Mouse (Mus musculus): Measurements from ENCODE around the gene Dis3l2. TPM values are rescaled to one million over a fixed set of nuclear protein-coding genes. Genes with fewer than 3 reads are reported as not detected.
A peak's percentile ranks its signal among the peaks of the same experiment; 100 is the strongest.

Gene Dis3l2
- polyA plus RNA-seq, 1 experiment from 2014 or later, result 13.5 TPM

DNA sequence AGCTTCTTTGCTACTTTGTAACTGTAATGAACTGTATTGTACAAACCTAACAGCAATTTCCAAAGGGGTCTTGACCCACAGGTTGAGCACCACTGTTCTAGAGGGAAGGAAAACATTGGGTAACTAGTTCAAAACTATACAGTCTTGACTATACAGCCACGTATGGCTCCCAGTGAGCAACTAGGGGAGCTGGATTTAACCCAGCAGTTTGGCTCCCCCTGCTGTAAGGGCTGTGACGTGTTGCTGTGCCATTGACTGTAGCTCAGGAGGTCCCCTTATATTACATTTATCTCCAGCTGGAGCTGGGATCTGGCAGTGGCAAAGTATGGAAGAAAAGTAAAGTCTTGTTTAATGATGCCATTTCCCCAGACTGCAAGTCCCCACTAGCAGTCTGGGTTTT is 4.9 kb upstream of the Dis3l2 start:
- no peak overlapping the region for H3K4me2 ChIP-seq (replicated peaks; ENCODE audit: low read depth, low read length)
- no peaks in the 10 kb centered on the region for H3K27me3 ChIP-seq (replicated peaks; ENCODE audit: insufficient read depth, low read length)
- H3K9me3 ChIP-seq (ENCODE audit: low read length), result no peaks in the 10 kb centered on the region
- no peaks in the 10 kb centered on the region for H3K36me3 ChIP-seq (ENCODE audit: insufficient read depth, low read length)
- no peak for ATAC-seq
- H3K9ac ChIP-seq (replicated peaks; ENCODE audit: low read depth), result no peak overlapping the region
- H3K4me1 ChIP-seq (ENCODE audit: insufficient read depth, low read depth, low read length), result no peaks in the 10 kb centered on the region
- no peak overlapping the region for H3K4me3 ChIP-seq (ENCODE audit: low read depth, low read length)
- no peak for TF ChIP-seq EP300 (IDR thresholded peaks at IDR 0.05)
- 0 out of 2 replicates have a peak, but pooled peaks have one; percentile 19 for TF ChIP-seq CTCF (IDR thresholded peaks at IDR 0.05)
- H3K27ac ChIP-seq (ENCODE audit: low read length), result no peak overlapping the region
- WGBS, result 35% methylated on average over 2 of the region's 2 CpGs
- no peak for DNase-seq (ENCODE audit: low spot score)

DNA sequence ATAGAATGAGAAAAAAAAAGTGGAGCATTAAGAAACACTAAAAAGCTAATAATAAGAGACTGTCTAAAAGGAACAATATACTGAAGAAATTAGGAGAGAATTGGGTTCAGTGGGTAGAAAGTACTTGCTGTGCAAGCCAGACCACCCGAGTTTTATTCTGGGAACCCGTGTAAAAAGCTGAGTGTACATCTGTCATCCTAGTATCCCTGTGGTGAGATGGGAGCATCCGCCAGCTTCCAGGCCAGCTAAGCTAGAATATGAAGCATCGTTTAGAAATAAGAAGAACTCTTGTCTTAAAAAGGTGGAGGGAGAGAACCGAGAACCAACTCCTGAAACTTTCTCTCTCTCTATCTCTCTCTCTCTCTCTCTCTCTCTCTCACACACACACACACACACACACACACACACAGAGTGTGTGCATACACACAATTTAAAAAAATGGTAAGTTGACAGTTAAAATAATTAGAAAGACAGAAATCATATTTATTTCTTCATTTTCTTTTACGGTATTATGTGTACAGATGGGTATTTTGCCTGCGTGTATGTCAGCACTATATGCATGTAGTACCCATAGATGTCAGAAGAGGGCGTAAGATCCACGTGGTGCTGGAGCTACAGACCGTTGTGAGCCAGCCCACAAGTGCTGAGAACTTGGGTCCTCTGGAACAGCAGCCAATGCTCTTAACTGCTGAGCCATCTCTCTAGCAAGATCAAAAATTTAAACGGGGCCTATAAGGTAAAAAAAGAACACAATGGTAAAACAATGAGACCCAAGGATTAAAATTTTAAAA is 4.1 kb upstream of the Dis3l2 start:
- Histone ChIP-seq H3K36me3 (ENCODE audit: insufficient read depth, low read length) (no peaks in the 10 kb centered on the region), H3K4me1 (ENCODE audit: insufficient read depth, low read depth, low read length) (peaks cover 4% of the 10 kb centered on the region; the same call in 1 of the 2 replicates), H3K27ac (ENCODE audit: low read length) (no peak overlapping the region), H3K4me3 (ENCODE audit: low read depth, low read length) (no peak overlapping the region), H3K9me3 (ENCODE audit: low read length) (no peaks in the 10 kb centered on the region), H3K27me3 (replicated peaks; ENCODE audit: insufficient read depth, low read length) (no peaks in the 10 kb centered on the region), H3K4me2 (replicated peaks; ENCODE audit: low read depth, low read length) (no peak overlapping the region), H3K9ac (replicated peaks; ENCODE audit: low read depth) (no peak overlapping the region)
- no peak for TF ChIP-seq EP300 (IDR thresholded peaks at IDR 0.05)
- peak; percentile 27 for TF ChIP-seq CTCF (IDR thresholded peaks at IDR 0.05)
- no peak for ATAC-seq
- 67% methylated on average over 11 of the region's 11 CpGs for WGBS
- no peak for DNase-seq (ENCODE audit: low spot score)

- Histone ChIP-seq H3K27me3 (replicated peaks; ENCODE audit: insufficient read depth, low read length) (no peaks in the 10 kb centered on the region), H3K9me3 (ENCODE audit: low read length) (no peaks in the 10 kb centered on the region), H3K9ac (replicated peaks; ENCODE audit: low read depth) (no peak overlapping the region), H3K4me1 (ENCODE audit: insufficient read depth, low read depth, low read length) (peaks cover 4% of the 10 kb centered on the region; the same call in 1 of the 2 replicates), H3K4me2 (replicated peaks; ENCODE audit: low read depth, low read length) (no peak overlapping the region), H3K36me3 (ENCODE audit: insufficient read depth, low read length) (no peaks in the 10 kb centered on the region), H3K27ac (ENCODE audit: low read length) (no peak overlapping the region), H3K4me3 (ENCODE audit: low read depth, low read length) (no peak overlapping the region)
- no peak for TF ChIP-seq EP300 (IDR thresholded peaks at IDR 0.05)
- no peak for TF ChIP-seq CTCF (IDR thresholded peaks at IDR 0.05)
- DNase-seq (ENCODE audit: low spot score) (no peak), ATAC-seq (no peak)
- WGBS, result 49% methylated on average over 7 of the region's 7 CpGs
Observed at GRCm38 (mm10) chr1:86700367-86700766, 3.2 kb upstream of the Dis3l2 start.

DNA sequence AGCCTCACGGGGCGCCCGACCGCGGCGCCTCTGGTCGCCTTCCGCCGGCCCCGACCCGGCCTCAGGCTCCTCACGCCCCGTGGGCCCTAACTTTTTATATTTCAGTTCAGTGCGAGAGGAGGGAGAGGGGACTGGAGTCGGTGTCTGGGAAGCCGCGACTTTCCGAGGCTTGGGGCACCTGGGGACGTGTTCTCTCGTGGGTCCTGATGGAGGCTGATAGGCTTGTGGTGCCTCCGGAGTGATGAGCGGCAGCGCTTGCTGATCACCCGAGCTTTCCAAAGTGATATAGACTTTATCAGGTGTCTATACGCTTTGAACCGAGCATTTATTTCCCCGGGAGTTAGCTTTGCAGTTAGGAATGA is 338 bp downstream of the Dis3l2 start:
- Histone ChIP-seq H3K4me3 (ENCODE audit: low read depth, low read length) (peak overlapping the region; percentile 92), H3K9ac (replicated peaks; ENCODE audit: low read depth) (peak overlapping the region; percentile 92), H3K4me2 (replicated peaks; ENCODE audit: low read depth, low read length) (peak overlapping the region; percentile 69), H3K27ac (ENCODE audit: low read length) (peak overlapping the region; percentile 92), H3K36me3 (ENCODE audit: insufficient read depth, low read length) (no peaks in the 10 kb centered on the region), H3K27me3 (replicated peaks; ENCODE audit: insufficient read depth, low read length) (no peaks in the 10 kb centered on the region), H3K4me1 (ENCODE audit: insufficient read depth, low read depth, low read length) (peaks cover 4% of the 10 kb centered on the region; the same call in 1 of the 2 replicates), H3K9me3 (ENCODE audit: low read length) (no peaks in the 10 kb centered on the region)
- ATAC-seq, result no peak
- WGBS, result under 1% methylated on average over 27 of the region's 27 CpGs
- no peak for DNase-seq (ENCODE audit: low spot score)
- TF ChIP-seq EP300 (IDR thresholded peaks at IDR 0.05), result no peak
- no peak for TF ChIP-seq CTCF (IDR thresholded peaks at IDR 0.05)

DNA sequence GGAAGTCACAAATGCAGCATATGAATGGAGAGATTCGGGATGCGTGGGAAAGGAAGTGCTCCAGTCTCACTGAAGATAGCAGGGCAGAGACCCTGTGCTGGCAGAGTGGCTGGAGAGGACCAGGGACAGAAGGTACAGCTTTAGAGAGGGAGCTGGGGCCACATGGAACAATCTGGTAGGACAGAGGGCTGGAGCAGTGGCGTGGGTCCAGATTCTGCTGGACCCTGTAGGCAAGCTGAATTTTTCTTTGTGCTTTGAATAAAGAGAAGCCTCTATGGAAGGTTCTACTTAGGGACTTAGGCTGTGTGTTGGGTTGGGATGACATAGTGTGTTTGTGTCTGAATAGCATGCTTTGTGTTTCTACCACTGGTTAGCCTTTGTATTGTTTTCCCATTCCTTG is 1.9 kb downstream of the Dis3l2 start:
- H3K9ac ChIP-seq (replicated peaks; ENCODE audit: low read depth), result no peak overlapping the region
- no peak overlapping the region for H3K4me2 ChIP-seq (replicated peaks; ENCODE audit: low read depth, low read length)
- no peaks in the 10 kb centered on the region for H3K9me3 ChIP-seq (ENCODE audit: low read length)
- DNase-seq (ENCODE audit: low spot score) (no peak), ATAC-seq (no peak)
- H3K27ac ChIP-seq (ENCODE audit: low read length), result no peak overlapping the region
- 76% methylated on average over 3 of the region's 3 CpGs for WGBS
- TF ChIP-seq CTCF (IDR thresholded peaks at IDR 0.05) (no peak), EP300 (IDR thresholded peaks at IDR 0.05) (no peak)
- no peak overlapping the region for H3K4me3 ChIP-seq (ENCODE audit: low read depth, low read length)
- H3K27me3 ChIP-seq (replicated peaks; ENCODE audit: insufficient read depth, low read length), result no peaks in the 10 kb centered on the region
- peaks cover 4% of the 10 kb centered on the region; the same call in 1 of the 2 replicates for H3K4me1 ChIP-seq (ENCODE audit: insufficient read depth, low read depth, low read length)
- H3K36me3 ChIP-seq (ENCODE audit: insufficient read depth, low read length), result no peaks in the 10 kb centered on the region

GRCm38 (mm10) chr1:86709546-86709945 is 5.9 kb downstream of the Dis3l2 start:
- H3K4me3 ChIP-seq (ENCODE audit: low read depth, low read length), result no peak overlapping the region
- no peak overlapping the region for H3K9ac ChIP-seq (replicated peaks; ENCODE audit: low read depth)
- H3K27ac ChIP-seq (ENCODE audit: low read length), result no peak overlapping the region
- no peak overlapping the region for H3K4me2 ChIP-seq (replicated peaks; ENCODE audit: low read depth, low read length)
- DNase-seq (ENCODE audit: low spot score) (no peak), ATAC-seq (no peak)
- H3K9me3 ChIP-seq (ENCODE audit: low read length), result no peaks in the 10 kb centered on the region
- TF ChIP-seq EP300 (IDR thresholded peaks at IDR 0.05) (no peak), CTCF (IDR thresholded peaks at IDR 0.05) (no peak)
- no peaks in the 10 kb centered on the region for H3K36me3 ChIP-seq (ENCODE audit: insufficient read depth, low read length)
- WGBS, result 76% methylated on average over 4 of the region's 4 CpGs
- H3K27me3 ChIP-seq (replicated peaks; ENCODE audit: insufficient read depth, low read length), result no peaks in the 10 kb centered on the region
- H3K4me1 ChIP-seq (ENCODE audit: insufficient read depth, low read depth, low read length), result no peaks in the 10 kb centered on the region

All from lung, postnatal 0 days (tissue).